Mouse (Mus musculus) olfactory bulb, adult 2 months (tissue): ENCODE measurements around the gene Vmn1r21. TPM values are rescaled to one million over a fixed set of nuclear protein-coding genes. Genes with fewer than 3 reads are reported as not detected.
"Not testable (repeated sequence)": the region's sequence is repeated elsewhere in the genome, so short reads cannot be mapped to it uniquely, and the experiment has no call there.

Experiments
- H3K27ac ChIP-seq: fragments of 200-500 bp; 2 replicates; pipeline ENCODE4 v1.5.1; 2012; ENCODE audit warnings: low read depth, low read length; ENCODE audit not compliant: insufficient read depth
- H3K4me1 ChIP-seq: fragments of 200-500 bp; 2 replicates; pipeline ENCODE4 v1.6.1; 2012; ENCODE audit warnings: low read length; ENCODE audit not compliant: control insufficient read depth, insufficient read depth
- H3K4me3 ChIP-seq: fragments of 200-500 bp; 2 replicates; pipeline ENCODE4 v1.5.1; 2012; ENCODE audit warnings: mild to moderate bottlenecking, low read depth, low read length, moderate library complexity; ENCODE audit not compliant: insufficient read depth
- CTCF ChIP-seq: fragments of 200-500 bp; IDR thresholded peaks from 2 replicates; pipeline ENCODE4 v1.5.1; 2012; ENCODE audit warnings: low read depth, mild to moderate bottlenecking, low read length, moderate library complexity; ENCODE audit not compliant: insufficient read depth
- POLR2A ChIP-seq: fragments of 200-500 bp; IDR thresholded peaks from 2 replicates; pipeline ENCODE4 v1.6.1; 2012; ENCODE audit warnings: mild to moderate bottlenecking, low read depth, low read length, moderate library complexity; ENCODE audit not compliant: insufficient read depth
- WGBS: fragments of 180-500 bp; shearing (Covaris S2); methylation state at CpG from one replicate; pipeline ENCODE4 v1.1.7; 2018; 5-methylcytosine and 5-hydroxymethylcytosine counted together
- polyA plus RNA-seq: library from polyadenylated mRNA; stranded (reverse); fragments of >200 nt; gene quantifications from 2 replicates; pipeline ENCODE4 v1.2.4, GENCODE M21; 2012; ENCODE audit warnings: low replicate concordance; ENCODE audit not compliant: missing spikeins, insufficient read depth, insufficient read length

Gene Vmn1r21
- not detected in 2 replicates for polyA plus RNA-seq

DNA sequence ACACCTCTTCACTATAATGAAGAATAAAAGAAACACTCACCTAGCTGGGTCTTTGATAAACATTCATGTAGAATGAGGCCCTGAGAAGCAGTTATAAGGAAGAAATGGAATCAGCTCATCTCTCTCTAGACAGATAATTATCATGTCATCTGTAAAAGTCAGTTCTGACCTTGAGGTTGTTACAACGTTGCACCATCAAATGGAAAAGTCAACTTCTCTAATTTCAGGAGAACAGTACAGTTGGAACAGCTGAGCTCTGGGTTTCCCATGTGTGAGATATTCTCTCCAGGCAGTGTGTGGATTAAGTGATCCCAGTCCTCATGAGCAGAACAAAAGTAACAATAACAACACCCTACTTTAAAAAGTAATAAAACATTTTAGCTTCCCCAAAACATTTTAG lies at the start of gene Vmn1r21:
Gene Vmn1r21 (minus strand): TSS at position 58 of the 400 bp plus-strand sequence.
- TF ChIP-seq CTCF (no peak), POLR2A (no peak)
- 73% methylated on average over 1 of the region's 1 CpGs for WGBS
- H3K4me1 ChIP-seq: no peaks in the 10 kb centered on the region

DNA sequence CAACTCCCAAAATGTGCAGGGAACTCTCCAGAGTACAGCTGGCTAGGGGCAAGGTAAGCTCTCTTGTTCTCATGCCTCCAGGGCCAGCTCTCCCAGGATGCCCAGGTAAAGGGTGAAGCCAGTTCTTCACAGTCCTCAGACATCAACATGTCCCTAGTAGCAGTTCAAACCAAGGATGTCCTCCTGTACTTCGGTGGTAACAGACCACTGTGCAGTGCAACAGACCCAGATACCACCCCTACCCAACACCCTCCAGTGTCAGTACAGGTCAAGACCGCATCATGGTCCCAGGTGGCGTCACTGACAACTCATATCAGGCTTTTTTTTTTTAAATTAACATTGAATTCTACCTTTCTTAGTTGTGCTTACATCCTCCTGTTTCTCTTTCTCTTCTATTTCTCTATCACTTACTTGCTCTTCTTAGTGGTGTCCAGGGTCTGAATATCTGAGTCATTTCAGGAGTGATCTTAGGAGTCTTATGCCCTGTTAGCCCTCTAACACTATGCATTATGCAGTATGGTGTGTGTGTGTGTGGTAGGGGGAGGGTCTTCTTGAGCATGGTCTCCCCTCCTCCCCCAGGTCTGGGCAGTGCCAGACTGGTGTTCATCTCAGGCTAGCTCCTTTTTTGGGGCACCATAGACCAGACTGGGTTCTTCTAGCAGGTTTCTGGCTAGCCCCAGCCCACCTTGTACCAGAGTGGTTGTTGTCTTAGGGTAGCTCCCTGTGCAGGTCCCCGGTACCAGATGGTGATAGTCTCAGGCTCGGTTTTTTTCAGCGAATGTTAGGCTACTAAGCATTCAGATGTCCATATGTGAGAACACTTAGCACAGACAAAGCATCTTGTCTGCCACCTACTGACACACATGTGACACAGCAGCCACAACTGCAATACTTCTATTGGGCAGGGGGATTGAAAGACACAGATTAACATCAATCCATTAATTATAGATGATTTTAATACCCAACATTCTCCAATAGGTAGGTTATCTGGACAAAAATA lies 9.2 kb upstream of the Vmn1r21 start:
- H3K4me1 ChIP-seq: no peaks in the 10 kb centered on the region
- TF ChIP-seq CTCF: no peak
- no peak for TF ChIP-seq POLR2A
- no peak overlapping the region for H3K4me3 ChIP-seq
- H3K27ac ChIP-seq: no peak overlapping the region
- 49% methylated on average over 6 of the region's 6 CpGs for WGBS

More for the DNA sequence above, at the start of gene Vmn1r21:
- Histone ChIP-seq H3K4me3 (no peak within 1 kb of the TSS), H3K27ac (no peak within 1 kb of the TSS)

DNA sequence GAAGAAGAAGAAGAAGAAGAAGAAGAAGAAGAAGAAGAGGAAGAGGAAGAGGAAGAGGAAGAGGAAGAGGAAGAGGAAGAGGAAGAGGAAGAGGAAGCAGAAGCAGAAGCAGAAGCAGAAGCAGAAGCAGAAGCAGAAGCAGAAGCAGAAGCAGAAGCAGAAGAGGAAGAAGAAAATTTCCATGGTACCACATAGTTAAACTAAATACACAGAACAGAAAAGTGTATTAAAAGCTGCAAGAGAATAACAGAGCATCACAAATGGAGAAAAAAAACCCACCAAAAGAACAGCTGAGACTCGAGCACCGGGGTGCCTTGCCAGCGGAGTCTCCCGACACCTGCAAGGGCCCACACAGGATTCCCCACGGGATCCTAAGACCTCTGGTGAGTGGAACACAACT lies 1.0 kb upstream of the Vmn1r21 start:
- not testable (repeated sequence) for H3K4me1 ChIP-seq
- WGBS: 91% methylated on average over 5 of the region's 5 CpGs

DNA sequence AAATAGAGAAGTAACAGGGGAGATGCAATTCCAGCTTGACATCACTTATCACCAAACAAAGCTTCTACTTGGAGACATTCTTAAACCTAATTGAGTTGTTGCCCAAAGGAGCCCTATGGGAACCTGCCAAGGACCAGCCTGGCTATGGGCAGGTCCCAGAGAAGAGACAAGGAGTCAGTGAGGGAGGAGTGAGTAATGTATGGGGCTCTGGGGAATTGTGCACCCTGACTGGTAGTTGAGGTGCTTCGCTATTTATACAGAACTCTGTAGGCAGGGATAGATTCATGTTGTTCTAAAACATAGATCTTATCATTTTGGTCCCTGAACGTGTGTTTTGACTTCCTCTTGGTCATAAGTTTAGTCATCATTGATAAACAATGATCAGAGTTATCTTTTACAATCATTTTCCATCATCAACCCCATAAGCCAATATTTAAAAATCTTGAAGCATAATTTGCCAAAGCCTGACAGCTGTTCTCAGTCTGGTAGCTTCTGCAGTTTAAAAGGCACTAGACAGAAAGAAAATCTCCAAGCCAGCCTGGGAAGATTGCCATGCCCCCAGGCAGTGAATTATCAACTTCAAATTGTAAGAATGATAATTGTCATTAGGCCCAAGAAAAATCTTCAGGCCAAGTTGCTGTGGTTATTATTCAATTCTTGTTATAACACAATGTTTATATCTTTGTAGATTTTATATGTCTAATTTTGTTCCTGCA lies 10.3 kb downstream of the Vmn1r21 start:
- Histone ChIP-seq H3K4me3 (no peak overlapping the region), H3K4me1 (no peaks in the 10 kb centered on the region), H3K27ac (no peak overlapping the region)
- WGBS: 69% methylated on average over 2 of the region's 2 CpGs
- TF ChIP-seq CTCF: no peak
- TF ChIP-seq POLR2A: no peak

More for the DNA sequence above, 1.0 kb upstream of the Vmn1r21 start:
- not testable (repeated sequence) for H3K4me3 ChIP-seq, H3K27ac ChIP-seq

DNA sequence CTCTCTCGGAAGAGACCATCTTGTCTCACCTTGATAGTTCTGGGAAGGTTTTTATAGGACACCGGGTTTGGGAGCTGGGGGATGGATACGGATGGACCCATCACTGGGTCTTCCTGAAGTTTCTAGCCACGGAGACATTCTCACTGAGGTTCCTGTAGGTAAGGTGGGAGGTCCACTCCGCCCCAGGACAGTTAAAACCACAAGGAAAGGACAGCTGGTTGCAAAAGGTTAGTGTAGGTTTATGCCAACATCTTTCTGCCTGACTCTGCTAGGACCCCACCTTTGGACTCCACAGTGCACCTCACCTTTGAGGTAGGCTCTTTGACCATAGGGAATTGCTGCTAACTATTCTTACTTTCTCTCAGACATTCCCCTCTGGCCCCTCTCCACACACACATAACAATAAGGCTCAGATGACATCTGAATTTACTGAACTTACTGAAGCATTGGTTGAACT lies 24.9 kb downstream of the Vmn1r21 start:
- TF ChIP-seq CTCF (no peak), POLR2A (no peak)
- Histone ChIP-seq H3K27ac (no peak overlapping the region), H3K4me3 (peak overlapping the region; percentile 74), H3K4me1 (no peaks in the 10 kb centered on the region)
- 7% methylated on average over 5 of the region's 5 CpGs for WGBS

DNA sequence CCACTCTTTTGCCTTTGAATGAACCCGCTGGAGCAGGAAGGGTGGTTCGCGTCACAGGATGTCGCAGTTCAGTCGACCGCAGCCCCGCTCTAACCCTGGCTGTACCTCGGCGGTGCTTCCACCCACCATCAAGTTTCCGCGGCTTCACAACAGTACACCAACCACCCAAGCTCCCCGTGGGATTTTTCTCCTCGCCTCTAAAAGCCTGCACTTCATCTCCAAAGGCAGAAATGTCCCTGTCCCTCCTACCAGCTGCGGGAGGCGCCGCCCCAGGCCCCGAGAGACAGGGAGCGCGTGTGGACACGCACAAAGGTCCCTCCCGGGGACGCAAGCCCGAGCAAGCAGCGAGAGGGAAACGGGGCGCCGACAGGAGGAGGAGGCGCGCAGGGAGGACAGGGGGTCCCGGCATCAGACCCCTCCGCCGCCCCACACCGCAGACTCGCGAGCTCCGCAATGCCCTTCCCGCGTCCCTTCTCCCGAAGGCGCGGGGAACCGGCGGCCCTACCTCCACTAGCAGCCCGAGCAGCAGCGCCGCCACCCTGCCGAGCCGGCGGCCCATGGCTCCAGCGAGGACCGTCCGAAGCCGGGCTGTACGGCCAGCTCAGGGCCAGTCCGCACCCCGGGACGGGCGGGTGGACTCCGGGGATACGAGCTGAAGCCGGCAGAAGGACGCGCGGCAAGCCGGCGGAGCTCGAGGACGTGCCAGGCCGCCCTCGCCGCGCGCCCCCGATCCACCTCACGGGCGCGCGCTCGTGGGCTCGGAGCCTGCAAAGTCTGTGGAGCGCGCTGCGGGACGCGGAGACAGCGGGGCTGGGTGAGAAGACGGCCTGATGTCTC lies 25.5 kb downstream of the Vmn1r21 start, which contains the start of gene Vopp1:
Gene Vopp1 (minus strand): TSS at position 738 of the 837 bp plus-strand sequence.
- H3K4me3 ChIP-seq: peak within 1 kb of the TSS; percentile 74
- H3K27ac ChIP-seq: peak within 1 kb of the TSS; percentile 50
- H3K4me1 ChIP-seq: no peaks in the 10 kb centered on the region
- TF ChIP-seq POLR2A (peak; percentile 75), CTCF (no peak)
- under 1% methylated on average over 84 of the region's 87 CpGs for WGBS

DNA sequence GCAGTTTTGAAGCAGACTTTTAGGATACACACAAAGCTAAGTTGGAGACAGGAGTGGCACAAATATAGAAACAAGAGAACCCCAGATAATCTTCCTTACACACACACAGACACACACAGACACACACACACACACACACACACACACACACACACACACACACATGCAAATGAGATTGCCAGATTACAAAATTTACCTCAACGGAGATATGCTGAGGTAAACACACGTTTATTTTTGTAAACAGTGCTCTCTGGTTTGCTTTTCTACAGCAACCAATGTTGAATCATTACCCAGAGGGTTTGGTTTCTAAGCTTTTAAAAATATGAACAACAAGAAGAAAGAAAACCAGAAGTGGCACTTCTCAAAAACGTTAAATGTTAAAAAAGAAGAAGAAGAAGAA lies 26.7 kb downstream of the Vmn1r21 start:
- Histone ChIP-seq H3K27ac (no peak overlapping the region), H3K4me3 (no peak overlapping the region), H3K4me1 (no peaks in the 10 kb centered on the region)
- no peak for TF ChIP-seq CTCF
- no peak for TF ChIP-seq POLR2A
- 11% methylated on average over 3 of the region's 3 CpGs for WGBS

DNA sequence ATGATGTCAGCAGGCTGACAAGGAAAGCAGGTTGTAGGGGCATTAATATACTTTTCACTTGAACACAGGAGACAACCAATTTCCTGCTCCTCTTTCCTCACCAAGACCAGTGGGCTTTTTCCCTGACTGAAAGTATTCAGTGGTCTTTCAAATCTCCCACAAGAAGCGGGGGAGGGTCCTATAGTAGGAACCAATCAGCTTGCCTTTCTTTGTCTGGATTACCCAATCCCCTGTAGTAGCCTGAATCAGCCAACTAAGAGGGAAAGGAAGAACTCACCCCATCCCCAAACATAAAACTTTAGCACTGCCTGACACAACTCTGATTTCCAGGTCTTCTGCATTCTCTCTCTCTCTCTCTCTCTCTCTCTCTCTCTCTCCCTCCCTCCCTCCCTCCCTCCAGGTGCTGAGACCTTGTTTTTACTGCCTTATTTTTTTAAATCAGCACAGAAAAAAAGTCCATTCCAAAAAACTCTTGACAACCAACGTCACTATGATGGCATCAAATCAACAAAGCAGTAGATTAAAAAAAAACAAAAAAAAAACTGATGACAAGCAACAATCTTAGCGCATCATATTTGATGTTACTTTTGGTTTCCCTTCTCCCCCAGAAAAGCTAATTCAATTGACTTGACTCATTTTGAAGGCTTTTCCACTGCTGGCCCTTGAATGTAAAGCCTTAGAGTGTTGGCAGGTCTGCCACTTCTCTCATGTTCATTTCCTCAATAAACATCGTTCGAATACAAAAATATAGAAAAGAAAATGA lies 27.3 kb downstream of the Vmn1r21 start:
- WGBS: 57% methylated on average over 5 of the region's 5 CpGs
- no peak for TF ChIP-seq CTCF
- no peak for TF ChIP-seq POLR2A
- Histone ChIP-seq H3K4me1 (no peaks in the 10 kb centered on the region), H3K27ac (no peak overlapping the region), H3K4me3 (no peak overlapping the region)
